7 mouse cellular contexts compared by ENCODE assay signal in the genomic region with DNA sequence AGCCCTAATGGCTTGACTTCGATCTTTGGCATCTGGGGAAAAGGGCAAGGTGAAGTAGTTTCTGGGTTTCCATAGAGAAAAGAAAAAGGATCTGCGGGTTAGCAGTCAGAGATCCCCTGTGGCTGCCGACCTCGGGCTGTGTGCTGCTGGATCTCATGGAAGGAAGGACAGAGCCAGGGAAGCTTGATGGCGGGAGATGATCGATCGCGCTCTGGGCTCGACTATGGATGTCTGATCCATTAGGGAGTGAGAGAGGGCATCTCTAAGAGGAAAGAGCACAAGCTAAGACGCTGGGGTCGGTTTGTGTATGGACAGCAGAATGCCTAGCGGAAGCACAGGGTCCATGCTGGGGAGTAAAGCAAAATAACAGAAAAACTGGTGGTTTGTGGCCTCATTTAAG. TPM values are rescaled to one million over a fixed set of nuclear protein-coding genes. Genes with fewer than 3 reads are reported as not detected.
A peak's percentile ranks its signal among the peaks of the same experiment; 100 is the strongest.
DNase-seq lines count a peak whose midpoint lies in the region; ATAC-seq lines count a peak whose summit lies in the region.

No protein-coding gene starts in this region.

- 45% methylated on average over 12 of the region's 12 CpGs for WGBS in embryonic facial prominence, embryonic 13.5 days
- WGBS in hindbrain, embryonic 16.5 days: 49% methylated on average over 12 of the region's 12 CpGs
- 39% methylated on average over 12 of the region's 12 CpGs for WGBS in midbrain, embryonic 14.5 days

- DNase-seq in kidney, postnatal 25 days: peak; percentile 13 to 44
- no peak for DNase-seq in kidney, adult 8-10 months
- peak; percentile 70 for DNase-seq in midbrain, embryonic 14.5 days
- DNase-seq in gastrocnemius, adult 18-20 months (ENCODE audit: low spot score): no peak
- no peak for DNase-seq in layer of hippocampus, adult 18-20 months (ENCODE audit: low spot score in 2 of 2)

- H3K4me2 ChIP-seq in embryonic facial prominence, embryonic 13.5 days: peak overlapping the region; percentile 45
- peak overlapping the region; percentile 11 for H3K4me2 ChIP-seq in hindbrain, embryonic 16.5 days (ENCODE audit: low read length)
- peak overlapping the region; percentile 40 for H3K4me2 ChIP-seq in midbrain, embryonic 14.5 days (ENCODE audit: low read length)

- no peaks in the 10 kb centered on the region for H3K36me3 ChIP-seq in embryonic facial prominence, embryonic 13.5 days
- no peaks in the 10 kb centered on the region for H3K36me3 ChIP-seq in hindbrain, embryonic 16.5 days (ENCODE audit: control insufficient read depth, insufficient read depth, low read length)
- H3K36me3 ChIP-seq in midbrain, embryonic 14.5 days (ENCODE audit: control insufficient read depth, insufficient read depth, low read length): no peaks in the 10 kb centered on the region

- H3K27me3 ChIP-seq in embryonic facial prominence, embryonic 13.5 days: no peaks in the 10 kb centered on the region
- H3K27me3 ChIP-seq in hindbrain, embryonic 16.5 days (replicated peaks; ENCODE audit: control insufficient read depth, insufficient read depth, low read length): no peaks in the 10 kb centered on the region
- H3K27me3 ChIP-seq in midbrain, embryonic 14.5 days (ENCODE audit: control insufficient read depth, insufficient read depth, low read length): no peaks in the 10 kb centered on the region

- no peak overlapping the region for H3K27ac ChIP-seq in embryonic facial prominence, embryonic 13.5 days
- H3K27ac ChIP-seq in hindbrain, embryonic 16.5 days (ENCODE audit: low read depth, low read length): no peak overlapping the region
- no peak overlapping the region for H3K27ac ChIP-seq in midbrain, embryonic 14.5 days (replicated peaks; ENCODE audit: low read depth, low read length)

- no peaks in the 10 kb centered on the region for H3K9me3 ChIP-seq in embryonic facial prominence, embryonic 13.5 days
- H3K9me3 ChIP-seq in hindbrain, embryonic 16.5 days (ENCODE audit: control insufficient read depth, low read length): no peaks in the 10 kb centered on the region
- no peaks in the 10 kb centered on the region for H3K9me3 ChIP-seq in midbrain, embryonic 14.5 days (ENCODE audit: control insufficient read depth, low read length)

- peak overlapping the region; percentile 23 for H3K4me3 ChIP-seq in embryonic facial prominence, embryonic 13.5 days
- H3K4me3 ChIP-seq in hindbrain, embryonic 16.5 days (ENCODE audit: low read length): no peak overlapping the region
- H3K4me3 ChIP-seq in midbrain, embryonic 14.5 days (replicated peaks; ENCODE audit: low read depth, low read length): no peak overlapping the region; the same call in 1 of the 2 replicates

- H3K9ac ChIP-seq in embryonic facial prominence, embryonic 13.5 days: 0 out of 2 replicates have a peak overlapping the region, but pooled peaks have one; percentile 11
- H3K9ac ChIP-seq in hindbrain, embryonic 16.5 days (ENCODE audit: low read depth, low read length): no peak overlapping the region
- H3K9ac ChIP-seq in midbrain, embryonic 14.5 days (replicated peaks; ENCODE audit: low read length): no peak overlapping the region; the same call in 1 of the 2 replicates

- H3K4me1 ChIP-seq in embryonic facial prominence, embryonic 13.5 days: 0 out of 2 replicates have a peak, but pooled peaks cover 7% of the 10 kb centered on the region
- no peaks in the 10 kb centered on the region for H3K4me1 ChIP-seq in hindbrain, embryonic 16.5 days (ENCODE audit: control insufficient read depth, insufficient read depth, low read depth, low read length)
- no peaks in the 10 kb centered on the region for H3K4me1 ChIP-seq in midbrain, embryonic 14.5 days (ENCODE audit: control insufficient read depth, insufficient read depth, low read length)

- ATAC-seq in embryonic facial prominence, embryonic 13.5 days (ENCODE audit: insufficient number of reproducible peaks, insufficient read depth, low FRiP score, low TSS enrichment, low read depth): no peak
- no peak for ATAC-seq in hindbrain, embryonic 16.5 days
- no peak; the same call in 1 of the 2 replicates for ATAC-seq in midbrain, embryonic 14.5 days (ENCODE audit: low FRiP score, low TSS enrichment)

RNA-seq across cellular contexts. Expression of a gene that starts 11.4 kb away (rescaled TPM):
- polyA plus RNA-seq in embryonic facial prominence, embryonic 13.5 days (2015; fragmentation: Nextera tagmentation; extraction: Ambion mirVana): 5.9 and 6.8 TPM in 2 replicates
- 3.0 and 3.1 TPM in 2 replicates for polyA plus RNA-seq in hindbrain, embryonic 16.5 days (2015; fragmentation: Nextera tagmentation; extraction: Ambion mirVana)
- polyA plus RNA-seq in midbrain, embryonic 14.5 days (2014; fragmentation: Nextera tagmentation; extraction: Ambion mirVana): 1.0 and 1.2 TPM in 2 replicates
- total RNA-seq in gastrocnemius, adult 18-20 months (2021): 1 to 10 TPM; 1.7 to 3.7 TPM
- 1 to 10 TPM; 5.0 to 5.1 TPM for total RNA-seq in layer of hippocampus, adult 18-20 months (2021)

RNA-seq across cellular contexts. Expression of a gene that starts 51.6 kb away (rescaled TPM):
- 112 and 120 TPM in 2 replicates for polyA plus RNA-seq in embryonic facial prominence, embryonic 13.5 days (2015; fragmentation: Nextera tagmentation; extraction: Ambion mirVana)
- 132 and 135 TPM in 2 replicates for polyA plus RNA-seq in hindbrain, embryonic 16.5 days (2015; fragmentation: Nextera tagmentation; extraction: Ambion mirVana)
- 130 and 139 TPM in 2 replicates for polyA plus RNA-seq in midbrain, embryonic 14.5 days (2014; fragmentation: Nextera tagmentation; extraction: Ambion mirVana)
- total RNA-seq in gastrocnemius, adult 18-20 months (2021): 10 to 100 TPM; 46.6 to 50.5 TPM
- 10 to 100 TPM; 63.4 to 66.4 TPM for total RNA-seq in layer of hippocampus, adult 18-20 months (2021)

Comparison
In these comparisons a context has a peak if more than half of its experiments do, and no peak if none do; other contexts are left out.
1. DNase-seq: peak in kidney, postnatal 25 days (2 of 2) and midbrain, embryonic 14.5 days (single experiment); none in kidney, adult 8-10 months (0 of 2), gastrocnemius, adult 18-20 months (single experiment) and layer of hippocampus, adult 18-20 months (0 of 2).
2. Peak in every context shown above with its lines, with median percentiles within 50 percentile points of each other: H3K4me2 ChIP-seq.